Mouse (Mus musculus) stomach, postnatal 0 days (tissue): ENCODE measurements around the gene Srek1. TPM values are rescaled to one million over a fixed set of nuclear protein-coding genes. Genes with fewer than 3 reads are reported as not detected.

ENCODE experiments used
- ATAC-seq: fragments of 200-750 bp; cut with Nextera tagmentation; 2 replicates; pipeline ENCODE4 v1.8.0; 2017; ENCODE audit not compliant: low FRiP score, low TSS enrichment
- DNase-seq: peaks from one replicate; pipeline ENCODE4 v3.0.0-alpha.2; 2016; ENCODE audit warnings: low spot score
- H3K27ac ChIP-seq: fragments of 300-500 bp; sonication (generic); replicated peaks from 2 replicates; pipeline ENCODE4 v1.5.1; 2014; ENCODE audit warnings: mild to moderate bottlenecking, control low read depth
- H3K27me3 ChIP-seq: fragments of 300-500 bp; sonication (generic); 2 replicates; pipeline ENCODE4 v1.6.1; 2014; ENCODE audit warnings: low read length; ENCODE audit not compliant: control insufficient read depth, insufficient read depth
- H3K36me3 ChIP-seq: fragments of 300-500 bp; sonication (generic); 2 replicates; pipeline ENCODE4 v1.6.1; 2014; ENCODE audit warnings: low read length, mixed read lengths; ENCODE audit not compliant: control insufficient read depth, insufficient read depth
- H3K4me1 ChIP-seq: fragments of 300-500 bp; sonication (generic); replicated peaks from 2 replicates; pipeline ENCODE4 v1.6.1; 2014; ENCODE audit warnings: antibody characterized with exemption; ENCODE audit not compliant: control insufficient read depth, insufficient read depth
- H3K4me2 ChIP-seq: fragments of 300-500 bp; sonication (generic); replicated peaks from 2 replicates; pipeline ENCODE4 v1.6.1; 2014; ENCODE audit warnings: low read depth, mild to moderate bottlenecking, control low read depth, moderate library complexity
- H3K4me3 ChIP-seq: fragments of 300-500 bp; sonication (generic); 2 replicates; pipeline ENCODE4 v1.5.1; 2014; ENCODE audit warnings: low read depth, low read length, control low read depth
- H3K9ac ChIP-seq: fragments of 300-500 bp; sonication (generic); 2 replicates; pipeline ENCODE4 v1.6.1; 2014; ENCODE audit warnings: mild to moderate bottlenecking, low read length, control low read depth, mixed read lengths
- H3K9me3 ChIP-seq: fragments of 300-500 bp; sonication (generic); 2 replicates; pipeline ENCODE4 v1.6.1; 2016; ENCODE audit warnings: low read length; ENCODE audit not compliant: control insufficient read depth
- CTCF ChIP-seq: IDR thresholded peaks from 2 replicates; pipeline ENCODE4 v1.5.1; 2016; ENCODE audit warnings: antibody characterized with exemption, low read depth, mild to moderate bottlenecking, moderate library complexity
- EP300 ChIP-seq: optimal IDR thresholded peaks from 2 replicates; pipeline ENCODE3; 2016; ENCODE audit warnings: antibody characterized with exemption
- WGBS: fragments of 180-500 bp; shearing (Covaris S2); extraction: QIAGEN DNeasy Blood & Tissue Kit; methylation state at CpG from one replicate; pipeline ENCODE4 v1.1.7; 2014; 5-methylcytosine and 5-hydroxymethylcytosine counted together
- polyA plus RNA-seq: library from polyadenylated mRNA; unstranded; fragments of >200 nt; fragmentation: Nextera tagmentation; extraction: Ambion mirVana; gene quantifications from 2 replicates; pipeline ENCODE4 v1.2.1, GENCODE M21; 2015

Gene Srek1
- 25.0 and 28.8 TPM in 2 replicates for polyA plus RNA-seq

- Histone ChIP-seq H3K9me3 (no peaks in the 10 kb centered on the region), H3K36me3 (no peaks in the 10 kb centered on the region), H3K4me1 (no peaks in the 10 kb centered on the region; the same call in 1 of the 2 replicates), H3K27ac (peak within 1 kb of the TSS; percentile 99), H3K27me3 (no peaks in the 10 kb centered on the region), H3K4me2 (peak within 1 kb of the TSS; percentile 64), H3K9ac (peak within 1 kb of the TSS; percentile 89), H3K4me3 (peak within 1 kb of the TSS; percentile 78)
- ATAC-seq = peak; percentile 95
- peak; percentile 94 for DNase-seq
- TF ChIP-seq CTCF = no peak
- WGBS = under 1% methylated on average over 61 of the region's 81 CpGs
Measured at GRCm38 (mm10) chr13:103774119-103774757, at the start of gene Srek1. TSS of gene Srek1 (minus strand) at chr13:103774608.

DNA sequence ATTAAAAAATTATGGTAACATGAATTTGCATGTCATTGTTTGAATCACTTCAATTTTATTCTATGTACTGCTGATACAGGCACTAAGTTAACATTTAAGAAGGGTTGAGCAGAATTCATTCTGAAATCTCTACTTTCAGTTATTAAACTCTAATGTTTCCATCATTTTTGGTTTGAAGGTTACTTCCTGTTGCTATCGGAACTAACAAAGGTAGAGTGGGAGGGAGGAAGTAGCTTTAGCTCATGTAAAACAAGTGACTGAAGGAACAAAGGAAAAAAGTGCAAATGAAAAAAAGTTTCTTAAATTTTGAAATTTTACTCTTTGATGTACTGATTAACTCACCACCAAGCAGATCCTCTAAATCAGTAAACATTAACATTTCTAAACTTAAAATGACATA is 47.9 kb upstream of the Srek1 start:
- H3K36me3 ChIP-seq = 0 out of 2 replicates have a peak, but pooled peaks cover 3% of the 10 kb centered on the region
- H3K4me2 ChIP-seq = no peak overlapping the region
- ATAC-seq (no peak), DNase-seq (no peak)
- no peak overlapping the region for H3K27ac ChIP-seq
- H3K4me1 ChIP-seq = no peaks in the 10 kb centered on the region
- no peaks in the 10 kb centered on the region for H3K27me3 ChIP-seq
- WGBS = 86% methylated on average over 1 of the region's 1 CpGs
- no peak for TF ChIP-seq CTCF
- H3K9me3 ChIP-seq = no peaks in the 10 kb centered on the region
- H3K9ac ChIP-seq = no peak overlapping the region
- H3K4me3 ChIP-seq = no peak overlapping the region

DNA sequence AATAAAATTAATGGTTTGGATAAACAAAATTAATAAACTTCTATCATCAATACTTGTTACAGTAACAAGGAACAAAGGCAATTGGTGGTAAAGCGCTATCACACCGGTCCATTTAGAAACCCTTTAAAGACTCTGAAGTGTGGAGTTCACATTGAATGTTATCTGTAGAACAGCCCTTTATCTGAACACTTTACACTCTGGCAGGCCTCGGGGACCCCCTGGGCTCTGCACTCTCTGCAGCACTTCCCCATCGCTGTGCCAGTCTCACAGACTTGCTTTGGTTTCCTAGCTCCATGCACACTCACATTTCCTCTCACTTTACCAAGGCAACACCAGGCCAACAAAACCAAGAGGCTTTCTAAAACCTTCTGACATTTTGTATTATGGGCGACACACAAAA is 45.0 kb upstream of the Srek1 start:
- H3K4me3 ChIP-seq = no peak overlapping the region
- no peak overlapping the region for H3K4me2 ChIP-seq
- no peak overlapping the region for H3K27ac ChIP-seq
- peaks cover 8% of the 10 kb centered on the region; the same call in 1 of the 2 replicates for H3K36me3 ChIP-seq
- no peaks in the 10 kb centered on the region for H3K4me1 ChIP-seq
- WGBS = 75% methylated on average over 5 of the region's 5 CpGs
- no peak for DNase-seq
- no peaks in the 10 kb centered on the region for H3K9me3 ChIP-seq
- H3K9ac ChIP-seq = no peak overlapping the region
- TF ChIP-seq EP300 (no peak), CTCF (no peak)
- no peaks in the 10 kb centered on the region for H3K27me3 ChIP-seq
- ATAC-seq = no peak

- DNase-seq (no peak), ATAC-seq (no peak)
- no peak overlapping the region for H3K9ac ChIP-seq
- no peak overlapping the region for H3K27ac ChIP-seq
- TF ChIP-seq CTCF = no peak
- no peak for TF ChIP-seq EP300
- H3K4me3 ChIP-seq = no peak overlapping the region
- peaks cover 8% of the 10 kb centered on the region; the same call in 1 of the 2 replicates for H3K36me3 ChIP-seq
- H3K9me3 ChIP-seq = no peaks in the 10 kb centered on the region
- 92% methylated on average over 3 of the region's 3 CpGs for WGBS
- H3K27me3 ChIP-seq = no peaks in the 10 kb centered on the region
- no peaks in the 10 kb centered on the region for H3K4me1 ChIP-seq
- no peak overlapping the region for H3K4me2 ChIP-seq
Measured at GRCm38 (mm10) chr13:103817935-103818334, 43.5 kb upstream of the Srek1 start.

GRCm38 (mm10) chr13:103807464-103807863 is 33.1 kb upstream of the Srek1 start:
- no peaks in the 10 kb centered on the region for H3K36me3 ChIP-seq
- no peak for TF ChIP-seq CTCF
- no peak for TF ChIP-seq EP300
- H3K4me3 ChIP-seq = no peak overlapping the region
- no peaks in the 10 kb centered on the region for H3K4me1 ChIP-seq
- DNase-seq = no peak
- no peak overlapping the region for H3K27ac ChIP-seq
- no peak for ATAC-seq
- 65% methylated on average over 5 of the region's 5 CpGs for WGBS
- H3K27me3 ChIP-seq = no peaks in the 10 kb centered on the region
- no peak overlapping the region for H3K9ac ChIP-seq
- no peaks in the 10 kb centered on the region for H3K9me3 ChIP-seq
- H3K4me2 ChIP-seq = no peak overlapping the region

DNA sequence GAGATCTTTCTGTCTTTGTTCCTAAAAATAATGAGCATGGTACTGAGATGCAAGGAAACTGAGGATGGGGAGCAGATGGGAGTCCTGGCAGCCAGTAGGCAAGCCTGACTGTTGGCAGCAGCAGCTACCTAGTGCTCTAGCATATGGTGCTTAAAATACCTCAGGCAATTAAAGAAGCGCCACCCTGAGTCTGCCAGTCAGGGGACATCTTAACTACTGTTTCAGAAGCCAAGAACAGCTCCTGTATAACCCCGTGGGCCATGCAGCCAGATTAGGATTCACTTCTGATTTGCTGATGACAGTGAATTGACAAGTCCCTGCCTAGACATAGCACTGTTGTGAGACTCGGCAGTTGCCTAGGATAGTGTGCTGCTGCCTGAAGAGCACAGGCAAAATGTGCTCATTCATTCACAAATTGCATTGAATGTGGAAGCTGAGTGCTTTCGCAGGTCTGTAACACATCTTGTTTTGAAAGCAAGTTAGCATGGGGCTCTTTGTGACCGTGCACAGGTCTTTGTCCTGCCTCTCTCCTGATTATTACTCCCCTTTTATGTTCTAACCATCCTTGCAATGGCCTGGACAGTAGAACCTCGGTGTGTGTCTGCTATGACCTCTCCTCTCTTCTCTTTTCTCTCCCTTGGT is 31.9 kb upstream of the Srek1 start:
- no peak for ATAC-seq
- no peak overlapping the region for H3K27ac ChIP-seq
- 55% methylated on average over 6 of the region's 6 CpGs for WGBS
- H3K4me2 ChIP-seq = no peak overlapping the region
- no peak overlapping the region for H3K4me3 ChIP-seq
- TF ChIP-seq EP300 (no peak), CTCF (no peak)
- no peaks in the 10 kb centered on the region for H3K36me3 ChIP-seq
- no peak overlapping the region for H3K9ac ChIP-seq
- H3K4me1 ChIP-seq = no peaks in the 10 kb centered on the region
- DNase-seq = no peak
- no peaks in the 10 kb centered on the region for H3K9me3 ChIP-seq
- no peaks in the 10 kb centered on the region for H3K27me3 ChIP-seq
